Mouse (Mus musculus) gastrocnemius, postnatal 25 days (tissue): Measurements from ENCODE around the gene Drc3. TPM values are rescaled to one million over a fixed set of nuclear protein-coding genes. Genes with fewer than 3 reads are reported as not detected.

Experiments
- total RNA-seq, 2 experiments: library from RNA; stranded (reverse); gene quantifications; 1 replicate in 1 of 2; 2 replicates in 1 of 2; pipeline ENCODE4 v1.2.3; 2021

The Drc3 gene
- total RNA-seq, 2 experiments from 2014 or later = 0.59 to 0.86 TPM

Other genes starting within 250 kb of the Drc3 start
- 10 to 100 TPM; 17.3 to 21.6 TPM for gene Rai1, start 248.3 kb upstream of the Drc3 start, total RNA-seq
- 10 to 100 TPM; 16.8 to 20.0 TPM for gene Srebf1, start 130.7 kb upstream of the Drc3 start, total RNA-seq
- gene Tom1l2, start 424 bp upstream of the Drc3 start, total RNA-seq = 10 to 100 TPM; 45.8 to 54.3 TPM
- 10 to 100 TPM; 45.2 to 50.9 TPM for gene Gid4, start 63.8 kb downstream of the Drc3 start, total RNA-seq
- gene Atpaf2, start 65.1 kb downstream of the Drc3 start, total RNA-seq = 10 to 100 TPM; 27.0 to 31.1 TPM
- 10 to 100 TPM; 22.5 to 24.2 TPM for gene Drg2, start 101.3 kb downstream of the Drc3 start, total RNA-seq
- under 1 TPM in 1 of 2 experiments, not detected in 1; 0.03 TPM for gene Myo15, start 116.0 kb downstream of the Drc3 start, total RNA-seq
- 10 to 100 TPM; 89.1 to 99.7 TPM for gene Alkbh5, start 183.1 kb downstream of the Drc3 start, total RNA-seq